Comparison of ENCODE assay signal across 16 mouse cellular contexts in the genomic region with DNA sequence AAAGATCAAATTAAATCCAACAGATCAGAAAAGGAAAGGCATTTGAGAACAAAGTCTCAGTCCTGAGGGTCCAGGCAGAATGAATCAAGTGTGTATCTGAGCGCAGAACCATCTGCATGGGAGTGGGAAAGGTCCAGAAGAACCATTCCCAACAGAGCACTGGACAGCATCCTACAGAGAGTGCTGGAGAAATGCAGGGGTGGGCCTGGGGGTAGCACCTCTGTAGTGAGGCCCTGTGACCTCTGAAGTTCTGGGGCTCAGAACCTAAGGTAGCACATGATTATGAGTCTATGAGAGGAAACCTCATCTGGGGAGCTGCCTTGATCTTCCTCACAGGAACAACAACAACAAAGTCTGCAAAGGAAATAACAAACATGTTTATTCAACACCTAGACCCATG.
"Had no signal": no experiment of that assay in that cellular context is flagged by ENCODE, and none has a peak within 500 bp of the region (broad histone marks: within the 10 kb centered on the region; RNA-seq: fewer than 3 reads in every experiment).

No protein-coding gene starts in this region.

- H3K27ac ChIP-seq: neural tube, embryonic 13.5 days; neural tube, embryonic 15.5 days; stomach, embryonic 15.5 days; stomach, postnatal 0 days had no signal

- H3K4me2 ChIP-seq: neural tube, embryonic 13.5 days; neural tube, embryonic 15.5 days; stomach, embryonic 15.5 days had no signal

- H3K36me3 ChIP-seq: neural tube, embryonic 13.5 days; neural tube, embryonic 15.5 days; stomach, embryonic 15.5 days had no signal

- H3K27me3 ChIP-seq: neural tube, embryonic 13.5 days; neural tube, embryonic 15.5 days; stomach, embryonic 15.5 days had no signal

- H3K9ac ChIP-seq: neural tube, embryonic 13.5 days; neural tube, embryonic 15.5 days; stomach, embryonic 15.5 days had no signal

- DNase-seq: retina, postnatal 1 day; right cerebral cortex, adult 18-20 months; right cerebral cortex, postnatal 14 days; right cerebral cortex, postnatal 25 days; right cerebral cortex, postnatal 4 days; spleen, adult 18-20 months; thymus, adult 18-20 months; thymus, adult 2 months; thymus, postnatal 14 days; thymus, postnatal 25 days; thymus, postnatal 36 days; thymus, postnatal 4 days had no signal

- H3K9me3 ChIP-seq: neural tube, embryonic 13.5 days; neural tube, embryonic 15.5 days; stomach, embryonic 15.5 days had no signal

- H3K4me3 ChIP-seq: neural tube, embryonic 13.5 days; neural tube, embryonic 15.5 days; stomach, embryonic 15.5 days had no signal
